Mouse (Mus musculus): ENCODE measurements around the gene Rilp.
"Not testable (repeated sequence)": the region's sequence is repeated elsewhere in the genome, so short reads cannot be mapped to it uniquely, and the experiment has no call there.

Gene Rilp

DNA sequence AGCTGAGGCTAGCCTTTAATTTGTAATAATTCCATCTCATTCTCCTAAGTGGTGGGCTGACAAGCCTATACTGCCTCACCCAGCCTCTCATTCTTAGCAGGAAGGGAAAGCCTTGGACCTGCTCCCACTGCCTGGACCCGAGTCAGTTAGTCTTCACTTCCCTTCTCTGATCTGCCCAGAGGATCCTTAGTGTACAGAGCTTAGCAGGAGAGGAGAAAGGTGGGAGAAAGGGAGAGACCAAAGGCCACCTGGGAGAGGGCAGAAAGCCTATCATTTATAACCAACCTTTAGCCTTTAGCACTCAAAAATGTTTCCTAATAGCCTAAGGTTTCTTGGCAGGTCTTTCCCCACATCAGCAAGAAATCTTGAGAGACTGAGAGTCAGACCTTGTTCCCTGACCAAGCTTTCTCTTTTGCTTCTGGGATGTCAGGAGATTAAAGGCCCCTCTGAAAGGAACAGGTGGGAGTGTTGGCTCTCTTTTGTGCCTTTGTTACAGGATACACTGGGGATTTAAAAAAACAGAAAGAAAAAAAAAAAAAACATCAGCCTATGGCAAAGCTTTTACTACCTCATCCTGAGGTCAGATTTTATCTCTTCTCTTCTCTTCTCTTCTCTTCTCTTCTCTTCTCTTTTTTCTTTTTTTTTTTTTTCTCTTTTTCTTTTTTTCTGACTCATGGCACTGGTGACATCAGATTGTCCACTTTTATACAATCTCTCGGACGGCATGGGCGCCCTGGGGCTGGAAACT is 24.6 kb downstream of the Rilp start:
- DNase-seq, result no peak

DNA sequence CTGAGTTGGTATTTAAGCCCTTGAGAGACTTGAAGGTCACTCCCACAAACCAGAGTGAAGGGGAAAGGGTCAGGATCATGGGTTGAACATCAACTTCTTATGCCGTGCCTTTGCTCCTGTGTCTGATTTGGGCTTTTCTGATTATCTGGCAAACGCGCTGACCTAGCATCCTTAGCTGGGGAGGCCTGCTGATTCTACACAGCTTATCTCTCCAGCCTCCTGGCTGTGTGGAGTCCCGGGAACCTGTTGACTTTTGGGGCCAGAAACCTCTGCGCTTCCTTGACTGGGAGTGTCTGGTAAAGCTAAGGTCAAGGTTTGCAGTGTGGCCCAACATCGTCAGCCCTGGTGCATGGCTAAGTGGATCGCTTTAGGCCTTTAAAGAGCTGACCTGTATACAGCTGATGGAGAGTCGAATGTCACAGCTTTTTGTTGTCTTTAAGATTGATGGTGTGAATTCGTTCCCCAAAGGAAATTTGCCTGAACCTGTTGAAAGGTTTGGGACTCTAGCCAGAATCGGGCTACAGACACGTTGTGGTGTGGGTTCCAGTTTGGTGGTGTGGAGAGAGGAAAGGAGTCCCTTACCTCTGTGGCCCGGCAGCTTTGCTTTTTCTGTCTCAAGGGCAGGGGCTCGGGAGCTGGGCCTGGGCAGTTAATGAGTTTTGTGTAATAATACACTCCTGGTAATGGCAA is 25.4 kb downstream of the Rilp start:
- DNase-seq, result no peak

DNA sequence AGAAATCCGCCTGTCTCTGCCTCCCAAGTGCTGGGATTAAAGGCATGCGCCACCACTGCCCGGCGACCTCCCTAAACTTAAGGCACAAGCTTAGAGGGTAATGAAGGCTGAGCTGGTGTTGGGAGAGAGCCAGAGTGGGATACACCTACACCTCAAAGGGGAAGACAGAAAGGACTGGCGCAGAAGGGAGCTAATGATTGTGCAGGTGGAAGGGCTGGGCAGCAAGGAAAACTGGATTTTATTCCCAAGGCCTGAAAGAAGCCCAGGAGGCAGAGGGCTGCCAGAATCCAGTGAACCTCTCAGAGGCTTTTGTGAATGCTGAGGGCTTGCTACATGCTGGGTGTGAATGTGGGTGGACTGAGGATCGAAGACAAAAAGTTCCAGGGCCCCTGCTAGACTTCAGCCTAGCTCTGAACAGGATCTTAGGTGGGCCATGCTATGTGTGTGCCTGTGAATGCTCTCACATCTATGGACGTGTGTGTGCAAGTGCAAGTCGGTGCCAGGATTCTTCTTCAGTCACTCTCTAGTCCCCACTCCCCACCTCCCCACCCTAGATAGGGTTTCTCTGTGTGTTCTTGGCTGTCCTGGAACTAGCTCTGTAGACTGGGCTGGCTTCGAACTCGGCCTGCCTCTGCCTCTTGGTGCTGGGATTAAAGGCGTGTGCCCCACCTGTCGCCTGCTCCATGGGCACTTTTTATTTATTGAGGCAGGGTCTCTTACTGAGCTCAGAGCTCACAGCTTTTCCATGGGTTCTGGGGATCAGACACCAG is 26.5 kb downstream of the Rilp start:
- no peak for DNase-seq

- no peak for DNase-seq
Observed at GRCm38 (mm10) chr11:75537025-75537414, 27.1 kb downstream of the Rilp start.

GRCm38 (mm10) chr11:75537491-75538183 is 27.7 kb downstream of the Rilp start:
- peak; percentile 43 for DNase-seq

GRCm38 (mm10) chr11:75538184-75538969 is 28.5 kb downstream of the Rilp start:
- peak; percentile 24 for DNase-seq

GRCm38 (mm10) chr11:75538970-75539299 is 29.0 kb downstream of the Rilp start:
- no peak for DNase-seq

DNA sequence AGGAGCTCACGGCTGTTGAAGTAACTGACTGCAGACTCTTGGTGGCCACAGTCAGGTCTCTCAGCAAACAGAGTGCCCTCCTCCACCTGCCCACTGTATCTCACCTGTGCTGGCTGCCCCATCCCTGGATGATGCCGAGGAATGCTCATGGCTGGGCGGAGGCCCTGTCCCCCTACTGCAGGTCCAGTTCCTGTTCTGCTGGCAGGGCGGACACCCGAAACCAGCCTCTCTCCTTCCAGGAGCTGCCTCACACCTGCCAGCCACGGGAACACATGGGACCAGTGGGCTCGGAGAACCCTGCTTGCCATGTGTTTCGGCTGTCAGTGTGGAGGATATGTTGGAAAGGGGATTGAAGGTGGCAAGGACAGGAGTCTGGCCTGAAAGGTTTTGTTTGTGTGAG is 30.3 kb downstream of the Rilp start:
- no peak for DNase-seq

- no peak for DNase-seq
Observed at GRCm38 (mm10) chr11:75540710-75541581, 31.1 kb downstream of the Rilp start.

GRCm38 (mm10) chr11:75544713-75545112 is 34.8 kb downstream of the Rilp start:
- DNase-seq, result no peak

DNA sequence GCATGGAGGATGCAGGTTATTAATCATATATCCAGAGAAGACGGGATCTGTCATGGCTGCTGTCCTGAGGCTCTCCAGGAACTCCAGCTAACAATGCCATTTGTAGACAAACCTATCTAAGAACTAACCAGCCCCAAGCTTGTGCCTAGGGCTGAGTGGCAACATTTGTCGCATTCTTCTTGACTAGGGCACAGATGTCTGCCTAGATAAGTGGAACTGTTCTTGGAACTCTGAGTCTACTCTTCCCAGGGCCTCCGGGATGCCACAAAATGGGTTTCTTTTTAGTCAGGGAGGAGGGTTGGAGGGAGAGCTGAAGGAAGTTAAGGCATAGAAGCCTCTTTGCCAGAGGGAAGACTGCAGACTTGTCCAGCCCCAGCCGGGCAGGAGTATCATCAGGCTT is 36.2 kb downstream of the Rilp start:
- no peak for DNase-seq

DNA sequence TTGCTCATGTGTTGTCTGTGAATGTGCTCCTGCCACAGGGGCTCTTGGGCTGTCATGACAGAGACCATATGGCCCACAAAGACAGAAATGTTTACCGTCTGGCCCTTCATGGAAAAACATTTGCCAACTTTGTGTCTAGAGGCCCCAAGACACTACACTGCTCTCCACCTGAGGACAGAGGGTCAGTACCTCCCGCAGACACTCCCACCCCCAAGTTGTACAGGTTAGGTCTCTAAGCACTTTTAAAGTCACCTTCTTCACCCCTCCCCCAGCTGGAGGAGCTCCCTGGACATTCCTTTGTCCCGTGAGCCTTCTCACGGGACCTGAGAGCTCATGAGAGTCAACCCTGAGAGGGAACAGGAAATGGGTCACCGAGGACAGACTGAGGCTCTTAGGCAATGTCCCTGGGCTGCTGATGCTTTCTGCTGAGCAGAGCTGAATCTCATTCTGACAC is 39.8 kb downstream of the Rilp start:
- no peak for DNase-seq

- no peak for DNase-seq
Observed at GRCm38 (mm10) chr11:75550200-75550946, 40.5 kb downstream of the Rilp start.

DNA sequence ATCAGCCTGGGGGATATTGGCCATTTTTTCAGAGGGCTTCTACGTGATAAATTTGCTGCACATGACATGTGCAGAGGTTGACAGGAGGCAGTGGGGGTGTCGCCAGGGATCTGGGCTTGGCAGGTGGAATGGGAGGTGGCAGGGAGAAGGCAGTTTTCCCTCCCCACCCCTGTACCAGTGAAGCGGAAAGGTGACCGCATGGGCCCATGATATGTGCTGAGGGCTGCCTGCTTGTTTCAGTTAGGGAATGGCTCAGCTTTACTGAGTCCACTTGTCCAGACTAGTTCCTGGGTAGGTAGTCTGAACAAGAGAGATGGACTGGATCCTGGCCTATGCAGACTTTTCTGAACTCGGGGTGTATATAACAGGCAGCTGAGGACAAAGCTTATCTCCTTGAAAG is 41.4 kb downstream of the Rilp start:
- no peak for DNase-seq

DNA sequence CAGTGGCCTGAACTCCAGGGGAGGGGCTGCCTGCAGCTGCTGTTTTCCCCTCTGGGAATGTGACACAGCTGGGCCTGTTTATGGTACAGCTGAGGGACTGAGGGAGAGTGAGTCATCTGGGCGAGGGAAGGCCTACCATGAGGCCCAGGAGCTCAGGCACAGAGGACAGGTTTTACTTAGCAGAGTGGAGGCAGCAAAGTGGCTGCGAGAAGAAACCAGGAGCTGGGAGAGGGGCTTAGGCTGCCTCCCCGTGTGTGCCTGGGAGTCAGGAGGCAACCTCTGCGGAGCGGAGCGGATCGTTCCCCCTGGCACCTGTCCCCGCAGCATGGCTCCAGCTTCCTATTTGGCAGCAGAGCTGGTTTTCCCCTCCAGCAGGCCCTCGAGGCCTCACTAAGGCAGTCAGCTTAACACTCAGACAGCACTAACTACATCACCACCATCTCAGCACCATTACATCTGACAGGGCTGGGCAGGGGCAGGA is 42.1 kb downstream of the Rilp start:
- no peak for DNase-seq

DNA sequence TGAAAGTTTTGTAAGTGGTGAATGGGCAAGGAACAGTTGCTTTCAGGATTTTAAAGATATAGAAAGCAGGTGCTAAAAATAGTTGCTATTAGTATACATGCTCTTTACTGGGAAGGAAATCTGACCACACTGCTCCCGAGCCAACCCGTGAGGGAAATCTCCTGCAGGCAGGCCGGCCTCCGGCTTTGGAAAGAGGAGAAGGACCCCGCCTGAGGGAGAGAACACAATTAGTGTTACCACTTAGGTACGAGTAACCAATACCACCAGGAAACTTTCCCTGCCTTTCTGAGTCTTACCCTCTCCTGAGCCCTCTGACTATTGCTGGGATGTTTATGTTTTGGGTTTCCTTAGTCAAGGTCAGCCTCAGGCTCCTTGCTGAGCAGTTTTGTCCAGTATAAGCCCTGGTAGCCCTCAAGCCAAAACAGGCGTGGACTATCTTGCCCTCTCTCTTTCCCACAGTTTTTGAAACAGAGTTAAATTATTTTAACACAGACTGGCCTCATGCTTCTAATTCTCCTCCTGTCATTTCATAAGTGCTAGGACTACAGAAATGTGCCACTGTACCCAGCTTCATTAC is 43.1 kb downstream of the Rilp start:
- DNase-seq, result no peak

DNA sequence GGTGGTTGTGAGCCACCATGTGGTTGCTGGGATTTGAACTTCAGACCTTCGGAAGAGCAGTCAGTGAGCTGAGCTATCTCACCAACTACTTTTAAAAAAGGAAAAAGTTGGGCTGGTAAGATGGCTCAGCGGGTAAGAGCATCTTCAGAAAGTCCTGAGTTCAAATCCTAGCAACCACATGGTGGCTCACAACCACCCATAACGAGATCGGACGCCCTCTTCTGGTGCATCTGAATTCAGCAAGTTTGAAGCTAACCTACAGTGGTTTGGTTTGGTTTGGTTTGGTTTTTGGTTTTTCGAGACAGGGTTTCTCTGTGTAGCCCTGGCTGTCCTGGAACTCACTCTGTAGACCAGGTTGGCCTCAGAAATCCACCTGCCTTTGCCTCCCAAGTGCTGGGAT is 46.1 kb downstream of the Rilp start:
- not testable (repeated sequence) for DNase-seq

DNA sequence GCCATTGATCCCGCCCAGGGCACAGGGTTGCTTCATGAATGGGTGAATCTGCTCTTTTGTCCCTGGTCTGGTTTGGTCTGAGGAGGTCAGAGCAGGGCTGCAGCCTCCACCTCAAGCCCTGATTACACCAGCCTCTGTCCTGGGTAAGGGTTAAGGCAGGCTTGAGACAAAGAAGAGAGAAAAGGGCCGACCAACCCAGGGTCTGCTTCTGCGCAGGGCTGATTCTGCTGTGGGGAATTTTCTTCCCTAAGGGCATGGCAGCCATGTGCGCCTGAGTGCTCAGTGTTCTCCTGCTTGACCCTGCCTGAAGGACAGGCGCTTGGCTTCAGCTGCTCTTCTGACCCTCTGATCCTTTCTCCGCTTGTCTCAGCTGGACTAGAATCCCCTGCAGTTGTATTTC is 47.2 kb downstream of the Rilp start:
- peak; percentile 47 for DNase-seq

DNA sequence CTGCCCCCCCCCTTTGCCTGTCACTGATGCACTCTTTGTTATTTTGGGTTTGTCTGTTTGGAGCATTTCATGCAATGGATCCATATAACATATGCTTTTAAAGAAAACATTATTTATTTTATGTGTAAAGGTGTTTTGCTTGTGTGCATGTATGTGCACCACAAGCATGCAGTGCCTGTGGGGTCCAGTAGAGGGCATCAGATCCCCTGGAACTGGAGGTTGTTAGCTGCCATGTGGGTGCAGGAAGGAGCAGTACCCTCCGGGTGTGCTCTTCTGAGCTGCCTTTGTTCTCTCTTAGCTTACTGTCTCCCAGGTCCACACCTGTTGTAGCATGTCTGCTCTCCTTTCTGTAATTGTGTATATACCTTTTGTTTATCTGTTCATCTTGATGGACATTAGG is 48.2 kb downstream of the Rilp start:
- DNase-seq, result no peak

- no peak for DNase-seq
Observed at GRCm38 (mm10) chr11:75559870-75560504, 50.1 kb downstream of the Rilp start.

All from retina, postnatal 1 day (tissue).